Mouse (Mus musculus) layer of hippocampus, adult 18-20 months (tissue): ENCODE data around the gene Ttll11. TPM values are rescaled to one million over a fixed set of nuclear protein-coding genes. Genes with fewer than 3 reads are reported as not detected.
A peak's percentile ranks its signal among the peaks of the same experiment; 100 is the strongest.

Experiments used
- DNase-seq, 2 experiments: peaks; one replicate each; pipeline ENCODE4 v3.0.0; 2022; ENCODE audit warnings: low spot score in 2 of 2
- long read RNA-seq: library from polyadenylated mRNA; stranded (forward); transcript quantifications from one replicate; pipeline ENCODE4 v2.0.0, GENCODE M21; 2021
- total RNA-seq, 2 experiments: library from RNA; stranded (reverse); gene quantifications; 2 replicates each; pipeline ENCODE4 v1.2.3; 2021

The Ttll11 gene
- total RNA-seq, result 10 to 100 TPM; 35.2 to 36.8 TPM
- long read RNA-seq, transcript Ttll11-202 (9 exons, 3,077 nt), result major isoform, 32 of 52 reads
- long read RNA-seq, partial matches to known transcripts, result 3 of 52 reads
- long read RNA-seq, other reads (novel, unspliced or antisense), result 16 of 52 reads

DNA sequence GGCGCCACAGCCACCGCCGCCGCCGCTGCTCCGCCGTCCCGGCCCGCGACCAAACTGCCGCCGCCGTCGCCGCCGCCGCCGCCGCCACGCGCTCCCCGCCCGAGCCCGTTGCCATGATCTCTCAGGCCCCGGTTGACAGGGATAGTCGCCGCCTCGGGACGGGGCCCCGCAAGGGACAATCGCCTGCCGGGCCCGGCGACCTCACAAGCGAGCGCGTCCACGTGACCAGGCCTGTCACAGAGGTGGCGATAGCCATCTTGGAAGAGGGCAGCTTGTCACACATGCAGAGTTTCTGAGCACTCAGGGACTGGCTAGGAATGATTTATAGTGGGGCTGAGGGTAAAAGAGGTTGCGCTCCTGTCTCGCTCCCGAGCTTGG lies at the start of gene Ttll11:
Gene Ttll11, minus strand, starts transcription at position 270 of the 378 bp plus-strand sequence.
- peak; percentile 93 to 97 for DNase-seq

GRCm38 (mm10) chr2:36023291-36023690 lies 43.6 kb upstream of the Ttll11 start:
- DNase-seq, result no peak

DNA sequence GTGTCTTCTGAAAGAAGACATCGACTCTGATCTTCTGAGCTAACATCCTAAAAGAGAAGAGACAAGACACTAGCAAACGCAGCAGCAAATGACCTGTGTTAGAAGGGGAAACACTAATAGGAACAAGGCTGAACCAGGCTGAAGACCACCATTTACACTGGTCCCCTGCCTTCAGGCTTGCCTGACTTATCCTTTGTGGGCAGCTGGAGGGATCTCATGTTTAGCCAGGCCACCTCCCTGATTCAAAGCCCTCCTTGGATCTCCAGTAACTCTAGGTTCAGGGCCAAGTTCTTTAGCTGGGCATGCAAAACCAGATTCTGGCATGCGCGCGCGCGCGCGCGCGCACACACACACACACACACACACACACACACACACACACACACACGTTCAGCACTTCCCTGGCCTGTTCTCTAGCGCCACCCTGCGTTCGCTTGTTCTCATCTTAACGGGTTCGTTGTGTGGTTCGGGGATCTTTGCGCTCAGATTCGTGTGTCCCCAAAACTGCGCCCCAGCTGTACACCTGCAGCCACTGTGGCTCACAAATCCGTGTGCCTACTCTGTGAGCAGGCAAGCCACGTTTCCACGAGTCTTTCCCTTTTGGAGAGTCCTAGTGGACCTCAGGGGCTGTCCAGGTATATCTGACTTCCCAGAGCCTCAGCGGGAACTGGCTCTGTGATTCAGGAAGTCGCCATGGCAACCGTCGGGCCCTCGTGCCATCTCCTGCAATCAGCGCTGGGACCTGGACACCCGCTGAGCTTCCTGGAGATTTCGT lies 41.9 kb upstream of the Ttll11 start:
- peak; percentile 69 to 86 for DNase-seq

DNA sequence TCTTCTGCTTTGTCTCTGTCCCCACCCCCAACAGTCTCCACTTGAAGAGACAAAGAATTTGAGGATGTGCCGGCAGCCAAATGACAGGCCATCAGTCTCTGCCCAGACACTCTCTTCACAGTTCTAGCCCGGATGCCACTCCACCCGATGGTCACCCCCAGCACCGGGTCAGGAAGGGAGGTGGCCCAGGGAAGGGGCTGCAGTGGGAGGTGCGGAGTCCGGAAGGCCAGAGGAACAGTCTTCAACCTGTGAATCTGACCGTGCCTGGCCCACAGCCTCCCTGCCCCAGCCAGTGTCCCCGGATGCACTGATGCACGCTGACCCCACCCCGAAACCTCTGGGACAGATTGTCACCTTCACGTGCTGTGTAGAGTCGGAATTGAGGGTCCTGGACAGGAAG lies 33.3 kb upstream of the Ttll11 start:
- no peak for DNase-seq

DNA sequence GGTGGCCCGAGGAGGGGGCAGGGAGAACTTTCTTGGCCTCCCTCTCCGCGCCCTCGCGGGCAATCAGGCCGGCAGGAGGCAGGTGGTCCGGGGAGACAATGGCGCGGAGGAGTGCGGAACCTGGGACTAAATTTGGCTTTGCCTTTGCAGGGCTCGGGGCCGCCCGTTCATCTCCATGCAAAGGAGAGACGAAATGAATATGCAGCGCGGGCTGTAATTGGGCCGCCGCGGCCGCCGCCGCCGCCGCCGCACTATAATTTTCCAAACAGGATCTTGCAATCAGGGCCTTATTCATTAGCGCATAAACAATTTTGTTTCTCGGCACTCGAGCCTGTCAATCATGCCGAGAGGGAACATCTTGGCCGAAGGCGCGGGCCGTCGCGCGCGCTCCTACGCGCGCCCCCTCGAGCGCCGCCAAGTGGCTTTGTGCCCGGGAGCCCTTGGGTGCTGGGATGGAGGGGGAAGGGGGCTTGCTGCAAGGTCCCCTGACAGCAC lies 31.7 kb upstream of the Ttll11 start:
- peak; percentile 40 to 57 for DNase-seq

GRCm38 (mm10) chr2:36010579-36010978 lies 30.9 kb upstream of the Ttll11 start:
- no peak for DNase-seq

GRCm38 (mm10) chr2:36009386-36009785 lies 29.7 kb upstream of the Ttll11 start:
- DNase-seq, result peak; percentile 51 to 54

DNA sequence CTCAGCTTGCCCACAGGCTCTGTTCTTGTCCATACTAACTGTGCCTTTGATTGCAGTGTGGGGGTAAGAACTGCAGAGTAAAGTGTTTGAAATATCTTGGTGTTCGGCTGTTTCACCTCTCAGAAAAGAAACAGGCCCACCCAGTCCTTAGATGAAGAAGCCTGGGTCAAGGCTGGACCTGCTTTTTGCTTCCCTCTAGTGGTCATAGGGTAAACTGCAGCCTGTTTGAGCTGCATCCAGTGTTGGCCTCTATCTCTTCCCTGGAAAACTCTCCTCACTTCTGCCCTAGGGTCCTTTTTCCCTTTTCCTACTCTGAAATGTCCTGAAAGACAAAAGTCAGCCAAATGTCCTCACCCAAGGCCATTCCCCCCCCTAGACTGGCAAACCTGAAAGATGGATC lies 28.4 kb upstream of the Ttll11 start:
- DNase-seq, result peak in 1 of 2 experiments; percentile 66

DNA sequence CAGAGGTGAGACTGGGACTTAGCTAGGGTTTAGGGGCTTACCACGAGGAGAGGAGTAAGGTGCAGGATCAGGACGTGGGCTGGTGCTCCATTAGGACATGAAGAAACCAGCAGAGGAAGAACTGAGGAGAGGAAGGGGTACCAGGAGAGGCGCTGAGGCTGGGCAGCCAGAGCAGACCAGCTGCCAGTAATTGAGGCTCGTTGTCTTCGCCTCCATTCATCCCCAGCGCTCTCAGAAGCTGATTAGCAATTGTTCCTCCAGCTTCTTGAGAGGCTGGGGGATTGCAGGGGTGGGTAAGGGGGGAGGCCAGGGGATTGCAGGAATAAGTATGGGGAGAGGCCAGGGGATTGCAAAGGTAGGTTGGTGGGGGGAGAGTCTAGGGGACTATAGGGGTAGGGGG lies 22.5 kb upstream of the Ttll11 start:
- no peak for DNase-seq

DNA sequence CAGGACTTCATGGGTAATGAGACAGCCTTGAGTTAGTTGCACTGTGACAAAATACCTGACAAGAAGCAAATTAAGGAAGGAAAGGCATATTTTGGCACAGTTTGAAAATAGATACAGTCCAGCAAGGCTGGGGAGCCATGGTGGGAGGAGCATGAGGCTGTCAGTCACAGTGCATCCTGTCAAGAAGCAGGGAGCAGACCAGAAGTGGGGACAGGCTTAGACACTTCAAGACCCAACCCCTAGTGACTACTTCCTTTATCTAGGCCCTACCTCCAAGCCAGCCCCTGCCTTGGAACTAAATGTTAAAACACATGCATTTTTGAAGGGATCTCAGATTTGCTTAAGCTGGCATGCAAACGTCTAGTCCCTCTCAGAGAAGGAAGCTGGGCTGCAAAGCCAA lies 20.7 kb upstream of the Ttll11 start:
- DNase-seq, result no peak

- DNase-seq, result no peak
These were observed 19.5 kb upstream of the Ttll11 start for GRCm38 (mm10) chr2:35999212-35999611.

DNA sequence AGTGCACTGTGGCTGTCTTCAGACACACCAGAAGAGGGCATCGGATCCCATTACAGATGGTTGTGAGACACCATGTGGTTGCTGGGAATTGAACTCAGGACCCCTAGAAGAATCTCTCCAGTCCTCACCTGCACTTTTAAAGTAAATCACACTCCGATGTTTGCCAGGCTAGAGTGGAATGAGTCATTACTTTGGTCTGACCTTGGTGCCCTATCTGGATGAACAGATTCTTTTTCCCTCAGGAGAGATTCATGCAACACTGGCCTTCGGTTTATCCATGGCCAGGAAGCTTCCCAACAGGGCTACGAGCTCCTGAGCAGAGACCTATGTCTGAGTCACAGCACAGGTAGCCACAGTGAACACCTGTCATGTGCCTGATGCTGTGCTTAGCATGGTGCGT lies 18.7 kb upstream of the Ttll11 start:
- DNase-seq, result no peak

DNA sequence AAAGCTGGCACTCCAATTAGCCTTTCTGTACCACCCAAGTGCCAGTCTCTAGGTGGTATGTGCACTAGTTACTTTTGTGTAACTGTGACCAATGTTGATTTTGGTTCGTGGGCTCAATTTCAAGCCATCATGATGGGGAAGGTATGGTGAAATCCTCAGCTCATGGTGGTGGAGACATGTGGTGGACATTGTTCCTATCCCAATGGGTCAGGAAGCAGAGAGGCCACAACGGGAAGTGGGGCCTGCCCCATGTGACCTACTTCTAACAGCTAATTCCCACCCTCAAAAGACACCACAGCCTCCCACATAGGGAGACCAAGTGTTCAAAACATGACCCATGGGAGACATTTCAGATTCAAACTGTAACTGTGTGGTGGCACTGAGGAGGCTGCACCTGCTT lies 17.0 kb upstream of the Ttll11 start:
- no peak for DNase-seq

DNA sequence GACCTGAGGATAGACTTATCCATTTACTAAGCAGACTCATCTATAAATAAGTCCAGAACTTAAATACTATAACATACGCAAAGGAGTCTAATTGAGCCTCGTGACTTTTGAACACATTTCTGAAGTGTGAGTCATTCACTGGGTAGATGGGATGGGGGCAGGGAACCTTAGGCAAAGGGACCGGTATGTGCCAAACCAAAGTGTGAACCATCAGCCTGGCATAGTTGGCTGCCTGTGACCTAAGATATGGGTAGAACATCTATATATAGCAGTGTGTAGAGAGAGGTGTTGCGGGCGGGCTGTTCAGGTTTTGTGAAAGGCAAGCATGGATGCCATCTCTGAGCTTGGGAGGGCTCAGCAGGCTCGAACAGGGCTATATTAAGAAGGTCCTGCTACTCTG lies 14.6 kb upstream of the Ttll11 start:
- DNase-seq, result no peak

DNA sequence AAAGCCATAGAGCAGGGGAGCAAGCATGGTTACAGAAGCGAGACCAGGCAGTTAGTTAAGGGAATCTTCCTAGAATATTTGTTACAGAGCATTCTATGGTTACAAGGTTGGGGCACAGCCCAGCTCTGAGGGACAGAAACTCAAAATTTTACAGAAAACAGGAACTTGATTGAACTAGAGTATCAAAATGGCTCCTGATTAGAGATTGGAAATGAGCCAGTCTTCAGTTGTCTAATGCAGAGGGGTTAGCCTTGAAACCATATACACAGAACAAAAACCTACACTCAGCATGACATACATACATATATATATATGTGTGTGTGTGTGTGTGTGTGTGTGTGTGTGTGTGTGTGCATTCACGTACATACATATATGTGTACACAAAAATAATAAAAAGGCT lies 13.8 kb upstream of the Ttll11 start:
- no peak for DNase-seq

DNA sequence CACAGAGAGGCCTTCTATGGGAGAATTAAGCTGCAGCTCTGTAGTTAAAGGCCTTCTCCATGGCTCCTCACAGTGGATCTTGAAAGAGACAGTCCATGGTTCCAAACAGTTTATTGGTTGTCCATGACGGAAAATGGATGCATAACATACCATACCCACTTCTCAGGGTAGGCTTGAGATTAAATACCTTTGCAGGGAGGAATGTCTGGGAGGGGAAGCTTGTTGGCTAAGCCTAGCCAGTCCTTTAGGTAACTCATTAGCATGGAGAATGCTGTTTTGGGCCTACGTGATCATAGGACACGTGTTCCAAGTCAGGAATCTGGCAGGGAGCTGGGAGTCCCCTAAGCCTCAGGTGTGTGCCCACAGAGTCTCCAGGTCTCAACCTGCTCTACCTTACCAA lies 12.5 kb upstream of the Ttll11 start:
- DNase-seq, result no peak

DNA sequence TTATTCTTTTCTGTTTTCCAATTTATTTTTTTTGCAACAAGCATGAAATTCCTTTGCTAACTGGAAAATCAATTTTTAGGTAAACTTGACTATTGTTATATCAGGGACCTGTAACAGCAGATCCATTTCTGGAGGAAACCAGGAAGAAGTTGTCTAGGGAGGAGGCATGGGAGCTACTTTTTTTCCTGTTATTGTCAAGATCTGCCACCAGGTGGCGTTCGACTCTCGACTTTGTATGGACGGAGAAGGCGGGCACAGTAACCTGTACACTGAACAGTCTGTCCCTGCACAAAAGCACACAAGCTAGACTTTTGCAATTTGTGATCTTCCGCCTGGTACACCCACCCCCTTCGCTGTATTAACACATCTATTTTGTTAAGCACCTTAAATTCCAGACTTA lies 4.2 kb upstream of the Ttll11 start:
- peak; percentile 35 to 76 for DNase-seq

GRCm38 (mm10) chr2:35981872-35982271 lies 2.2 kb upstream of the Ttll11 start:
- DNase-seq, result no peak

GRCm38 (mm10) chr2:35978941-35979643 lies 621 bp downstream of the Ttll11 start:
- peak in 1 of 2 experiments; percentile 35 for DNase-seq

- peak; percentile 32 to 53 for DNase-seq
These were observed 1.3 kb downstream of the Ttll11 start for GRCm38 (mm10) chr2:35978276-35978933.

DNA sequence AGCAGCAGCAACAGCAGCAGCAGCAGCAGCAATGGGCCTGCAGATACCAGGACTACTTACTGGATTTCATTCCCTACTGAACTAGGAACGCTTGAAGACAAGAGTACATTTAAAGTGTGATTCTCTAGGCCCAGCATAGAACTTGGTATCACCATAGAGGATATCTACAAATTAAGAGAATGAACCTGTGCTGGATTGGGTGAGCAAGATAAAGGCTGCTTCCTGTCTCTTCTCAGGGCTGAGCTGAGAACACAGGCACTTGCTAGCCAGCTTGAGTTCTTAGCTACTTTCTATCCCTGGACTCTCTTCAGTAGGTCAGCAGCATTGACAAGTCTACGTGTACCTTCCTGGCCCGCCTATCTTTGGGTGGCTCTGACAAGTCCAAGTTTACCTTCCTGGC lies 2.0 kb downstream of the Ttll11 start:
- no peak for DNase-seq
